Mouse (Mus musculus) hindbrain, embryonic 15.5 days (tissue): Measurements from ENCODE around the gene Xrra1. TPM values are rescaled to one million over a fixed set of nuclear protein-coding genes. Genes with fewer than 3 reads are reported as not detected.
"Not testable (repeated sequence)": the region's sequence is repeated elsewhere in the genome, so short reads cannot be mapped to it uniquely, and the experiment has no call there.

Experiments
- ATAC-seq: fragments of 200-750 bp; cut with Nextera tagmentation; 2 replicates; pipeline ENCODE4 v1.8.0; 2017; ENCODE audit warnings: low read depth, moderate number of reproducible peaks, moderate TSS enrichment; ENCODE audit not compliant: low FRiP score
- H3K27ac ChIP-seq: fragments of 300-500 bp; sonication (generic); replicated peaks from 2 replicates; pipeline ENCODE4 v1.5.1; 2015; ENCODE audit warnings: mild to moderate bottlenecking, inconsistent platforms
- H3K27me3 ChIP-seq: fragments of 300-500 bp; sonication (generic); 2 replicates; pipeline ENCODE4 v1.6.1; 2015; ENCODE audit warnings: control low read depth, inconsistent platforms
- H3K36me3 ChIP-seq: fragments of 300-500 bp; sonication (generic); 2 replicates; pipeline ENCODE4 v1.6.1; 2015; ENCODE audit warnings: control low read depth, inconsistent platforms
- H3K4me1 ChIP-seq: fragments of 300-500 bp; sonication (generic); replicated peaks from 2 replicates; pipeline ENCODE4 v1.6.1; 2015; ENCODE audit warnings: control low read depth, inconsistent platforms
- H3K4me2 ChIP-seq: fragments of 300-500 bp; sonication (generic); 2 replicates; pipeline ENCODE4 v1.6.1; 2015; ENCODE audit warnings: moderate library complexity, mild to moderate bottlenecking, inconsistent platforms
- H3K4me3 ChIP-seq: fragments of 300-500 bp; sonication (generic); 2 replicates; pipeline ENCODE4 v1.5.1; 2015; ENCODE audit warnings: mild to moderate bottlenecking, inconsistent platforms
- H3K9ac ChIP-seq: fragments of 300-500 bp; sonication (generic); 2 replicates; pipeline ENCODE4 v1.6.1; 2015; ENCODE audit warnings: inconsistent platforms
- H3K9me3 ChIP-seq: fragments of 300-500 bp; sonication (generic); 2 replicates; pipeline ENCODE4 v1.6.1; 2016; ENCODE audit warnings: control low read depth, inconsistent platforms
- WGBS: fragments of 180-500 bp; shearing (Covaris S2); methylation state at CpG from one replicate; pipeline ENCODE4 v1.1.7; 2015; 5-methylcytosine and 5-hydroxymethylcytosine counted together
- polyA plus RNA-seq: library from polyadenylated mRNA; unstranded; fragments of >200 nt; fragmentation: Nextera tagmentation; extraction: Ambion mirVana; gene quantifications from 2 replicates; pipeline ENCODE4 v1.2.1, GENCODE M21; 2015

Xrra1 gene
- 0.80 and 1.1 TPM in 2 replicates for polyA plus RNA-seq

DNA sequence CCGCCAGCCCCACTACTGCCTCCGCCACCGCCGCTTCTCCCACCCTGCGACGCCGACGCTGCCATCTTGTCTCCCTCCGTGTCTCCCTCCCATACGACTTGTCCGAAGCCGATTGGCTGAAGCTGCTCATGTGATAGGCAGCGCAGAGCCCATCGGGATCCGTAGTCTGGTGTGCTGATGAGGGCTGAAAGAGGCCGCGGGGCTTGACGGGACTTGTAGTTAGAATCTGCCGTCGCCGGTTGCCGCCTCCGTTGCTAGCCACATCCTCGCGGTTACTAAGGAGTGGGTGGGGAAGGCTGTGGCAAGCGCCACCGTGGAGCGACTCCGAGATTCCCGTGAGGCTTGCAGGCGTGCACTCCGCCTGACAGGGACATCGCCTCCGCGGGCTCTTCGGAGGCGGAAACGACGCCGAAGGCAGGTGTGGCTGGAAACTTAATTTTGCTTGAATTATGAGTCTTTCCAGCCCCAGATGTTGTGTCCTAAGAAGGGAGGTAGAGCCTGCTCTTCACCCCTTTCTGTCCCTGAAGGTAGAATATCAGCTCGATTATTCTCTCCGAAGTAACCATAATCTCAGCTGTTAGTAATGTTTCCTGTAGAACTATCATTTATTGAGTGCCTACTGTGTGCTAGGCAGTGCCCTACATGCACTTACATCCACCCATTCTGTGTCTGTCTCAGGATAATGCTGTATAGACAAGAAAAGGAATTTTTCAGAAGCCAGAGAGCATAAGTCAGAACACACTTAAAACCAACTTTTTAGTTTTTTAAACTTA is at the start of gene Xrra1:
Gene Xrra1 (plus strand): TSS at position 304 of the 773 bp plus-strand sequence.
- Histone ChIP-seq H3K4me1 (peaks cover 15% of the 10 kb centered on the region), H3K27me3 (no peaks in the 10 kb centered on the region), H3K4me2 (peak within 1 kb of the TSS; percentile 84), H3K9ac (peak within 1 kb of the TSS; percentile 88), H3K9me3 (no peaks in the 10 kb centered on the region), H3K36me3 (0 out of 2 replicates have a peak, but pooled peaks cover 3% of the 10 kb centered on the region), H3K27ac (peak within 1 kb of the TSS; percentile 91), H3K4me3 (peak within 1 kb of the TSS; percentile 74)
- peak; percentile 99 for ATAC-seq
- under 1% methylated on average over 42 of the region's 42 CpGs for WGBS

DNA sequence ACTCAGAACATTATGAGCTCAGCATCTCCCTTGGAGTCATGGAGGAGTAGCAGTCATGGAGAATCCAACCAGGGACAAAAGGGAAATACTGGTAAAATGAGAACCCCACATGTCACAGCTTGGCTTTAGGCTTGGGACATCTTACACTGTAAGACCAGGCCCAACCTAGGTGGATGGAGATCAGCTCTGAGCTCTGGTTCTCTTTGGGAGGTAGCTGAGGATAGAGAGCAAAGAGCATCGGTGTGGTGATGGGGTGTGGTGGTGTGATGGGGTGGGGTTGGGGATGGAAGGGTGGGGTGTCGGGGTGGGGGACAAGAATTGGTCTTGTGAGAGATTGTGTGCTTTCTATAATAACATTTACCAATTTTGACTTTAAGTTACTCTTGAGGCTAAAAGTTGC is 48.1 kb upstream of the Xrra1 start:
- ATAC-seq, result no peak

DNA sequence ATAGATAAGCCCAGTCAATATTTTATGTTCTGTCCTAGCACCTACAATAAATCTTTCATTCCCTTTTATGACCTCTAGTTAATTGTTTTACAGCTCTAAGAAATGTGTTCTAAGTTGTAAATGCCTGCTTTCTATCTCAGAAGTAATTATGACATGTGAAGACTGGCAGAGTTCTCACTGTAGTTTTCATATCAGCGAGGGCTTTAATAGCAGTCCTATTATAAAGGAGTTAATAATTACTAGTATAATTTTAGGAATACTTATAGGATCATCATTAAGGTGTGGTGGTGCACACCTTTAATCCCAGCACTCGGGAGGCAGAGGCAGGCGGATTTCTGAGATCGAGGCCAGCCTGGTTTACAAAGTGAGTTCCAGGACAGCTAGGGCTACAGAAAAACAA is 47.3 kb upstream of the Xrra1 start:
- H3K4me1 ChIP-seq, result no peaks in the 10 kb centered on the region
- no peak overlapping the region for H3K9ac ChIP-seq
- H3K4me3 ChIP-seq, result no peak overlapping the region
- no peak overlapping the region for H3K27ac ChIP-seq
- peaks cover 4% of the 10 kb centered on the region; the same call in 1 of the 2 replicates for H3K36me3 ChIP-seq
- ATAC-seq, result no peak
- H3K9me3 ChIP-seq, result no peaks in the 10 kb centered on the region
- 97% methylated on average over 4 of the region's 4 CpGs for WGBS
- H3K27me3 ChIP-seq, result no peaks in the 10 kb centered on the region
- no peak overlapping the region for H3K4me2 ChIP-seq

More for the DNA sequence above, 48.1 kb upstream of the Xrra1 start:
- Histone ChIP-seq H3K9ac (no peak overlapping the region), H3K27ac (no peak overlapping the region), H3K36me3 (peaks cover 4% of the 10 kb centered on the region; the same call in 1 of the 2 replicates), H3K27me3 (no peaks in the 10 kb centered on the region), H3K4me1 (no peaks in the 10 kb centered on the region), H3K4me3 (no peak overlapping the region), H3K4me2 (no peak overlapping the region), H3K9me3 (no peaks in the 10 kb centered on the region)
- 91% methylated on average over 2 of the region's 2 CpGs for WGBS

DNA sequence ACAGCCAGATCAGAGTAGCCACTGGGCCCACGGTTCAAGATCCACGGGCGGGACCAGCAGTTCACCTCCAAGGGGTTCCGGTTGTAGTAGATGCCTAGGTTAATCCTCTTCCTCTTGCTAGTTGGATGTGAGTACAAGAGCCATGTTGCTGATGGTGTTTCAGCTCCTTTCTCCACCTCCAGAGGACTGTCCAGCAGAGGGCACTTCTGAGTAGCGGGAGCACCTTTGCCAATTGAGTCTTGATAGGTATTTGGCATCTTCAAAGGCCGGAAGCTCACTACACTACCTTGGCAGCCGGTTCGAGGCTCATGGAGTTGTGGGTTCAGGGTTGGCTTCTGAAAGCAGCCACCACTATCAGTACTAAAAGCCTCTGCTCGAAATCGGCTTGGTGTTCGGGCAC is 45.5 kb upstream of the Xrra1 start:
- peaks cover 4% of the 10 kb centered on the region; the same call in 1 of the 2 replicates for H3K36me3 ChIP-seq
- no peaks in the 10 kb centered on the region for H3K9me3 ChIP-seq
- H3K4me2 ChIP-seq, result no peak overlapping the region
- H3K27me3 ChIP-seq, result no peaks in the 10 kb centered on the region
- H3K27ac ChIP-seq, result no peak overlapping the region
- ATAC-seq, result no peak
- H3K9ac ChIP-seq, result no peak overlapping the region
- H3K4me1 ChIP-seq, result no peaks in the 10 kb centered on the region
- H3K4me3 ChIP-seq, result no peak overlapping the region
- WGBS, result 88% methylated on average over 11 of the region's 11 CpGs

DNA sequence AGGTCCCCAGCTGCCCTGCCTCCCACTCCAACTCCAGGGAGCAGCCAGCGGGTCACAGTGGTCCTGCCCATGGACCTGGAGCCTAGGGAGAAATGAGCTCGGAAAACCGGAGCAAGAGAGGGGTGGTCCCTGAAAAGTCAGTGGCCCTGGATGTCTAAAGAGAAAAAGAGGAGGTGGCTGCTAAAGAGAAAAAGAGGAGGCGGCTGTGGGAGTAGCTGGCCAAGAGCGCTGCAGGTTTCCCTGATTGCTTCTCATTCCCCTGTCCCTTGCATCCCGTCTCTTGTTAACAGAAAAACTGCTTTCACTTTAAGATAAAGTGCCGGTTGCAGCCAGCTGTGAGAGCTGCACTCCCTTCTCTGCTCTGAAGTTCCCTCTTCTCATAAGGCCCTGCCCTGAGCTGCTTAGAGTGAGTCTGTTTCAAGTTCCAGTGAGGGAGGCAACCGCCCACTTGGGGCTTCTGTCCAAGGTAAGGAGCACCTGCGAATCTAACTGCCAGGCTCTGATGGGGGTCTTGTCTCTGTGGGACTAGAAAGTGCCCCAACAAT is 40.7 kb upstream of the Xrra1 start:
- not testable (repeated sequence) for H3K36me3 ChIP-seq, H3K4me2 ChIP-seq, H3K4me1 ChIP-seq, H3K27ac ChIP-seq, ATAC-seq, H3K27me3 ChIP-seq, H3K9ac ChIP-seq, H3K9me3 ChIP-seq, H3K4me3 ChIP-seq
- WGBS, result 25% methylated on average over 9 of the region's 9 CpGs

DNA sequence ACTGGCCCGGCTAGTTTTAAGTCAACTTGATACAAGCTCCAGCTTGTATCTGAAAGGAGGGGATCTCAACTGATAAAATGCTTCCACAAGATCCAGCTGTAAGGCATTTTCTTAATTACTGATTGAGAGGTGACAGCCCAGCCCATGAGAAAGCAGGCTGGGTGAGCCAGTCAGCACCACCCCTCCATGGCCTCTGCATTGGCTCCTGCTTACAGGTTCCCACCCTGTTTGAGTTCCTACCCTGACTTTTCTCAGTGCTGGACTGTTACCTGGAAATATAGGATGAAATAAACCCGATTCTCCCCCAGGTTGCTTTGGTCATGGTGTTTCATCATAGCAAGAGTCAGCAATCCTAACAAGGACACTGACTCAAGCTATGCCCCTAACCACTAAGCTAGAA is 37.0 kb upstream of the Xrra1 start:
- Histone ChIP-seq H3K27ac (no peak overlapping the region), H3K9me3 (no peaks in the 10 kb centered on the region), H3K36me3 (no peaks in the 10 kb centered on the region), H3K9ac (no peak overlapping the region), H3K4me3 (no peak overlapping the region), H3K4me2 (no peak overlapping the region), H3K4me1 (no peaks in the 10 kb centered on the region), H3K27me3 (no peaks in the 10 kb centered on the region)
- WGBS, result 97% methylated on average over 2 of the region's 2 CpGs
- no peak for ATAC-seq

DNA sequence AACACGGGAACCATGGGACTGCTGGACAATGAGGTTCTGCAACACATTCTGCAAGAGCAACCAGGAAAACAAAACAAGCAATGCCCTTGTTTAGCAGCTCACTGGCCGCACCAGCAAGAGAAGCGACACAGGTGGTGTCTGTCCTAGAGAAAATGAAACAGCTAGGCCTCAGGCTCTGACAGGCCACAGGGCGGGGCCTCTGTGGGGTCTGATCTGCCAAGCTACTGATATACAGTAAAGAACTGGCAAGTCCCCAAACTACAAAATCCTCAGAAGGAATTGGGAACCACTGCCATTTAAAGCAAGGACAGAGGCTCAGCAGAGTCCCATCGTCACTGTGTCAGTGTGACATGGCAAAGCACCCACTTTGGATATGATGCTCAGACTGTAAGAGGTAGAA is 36.5 kb upstream of the Xrra1 start:
- Histone ChIP-seq H3K4me1 (no peaks in the 10 kb centered on the region; the same call in 1 of the 2 replicates), H3K9ac (no peak overlapping the region), H3K27me3 (no peaks in the 10 kb centered on the region), H3K4me2 (no peak overlapping the region), H3K4me3 (no peak overlapping the region), H3K36me3 (no peaks in the 10 kb centered on the region), H3K9me3 (no peaks in the 10 kb centered on the region), H3K27ac (no peak overlapping the region)
- ATAC-seq, result no peak
- WGBS, result 89% methylated on average over 5 of the region's 5 CpGs

DNA sequence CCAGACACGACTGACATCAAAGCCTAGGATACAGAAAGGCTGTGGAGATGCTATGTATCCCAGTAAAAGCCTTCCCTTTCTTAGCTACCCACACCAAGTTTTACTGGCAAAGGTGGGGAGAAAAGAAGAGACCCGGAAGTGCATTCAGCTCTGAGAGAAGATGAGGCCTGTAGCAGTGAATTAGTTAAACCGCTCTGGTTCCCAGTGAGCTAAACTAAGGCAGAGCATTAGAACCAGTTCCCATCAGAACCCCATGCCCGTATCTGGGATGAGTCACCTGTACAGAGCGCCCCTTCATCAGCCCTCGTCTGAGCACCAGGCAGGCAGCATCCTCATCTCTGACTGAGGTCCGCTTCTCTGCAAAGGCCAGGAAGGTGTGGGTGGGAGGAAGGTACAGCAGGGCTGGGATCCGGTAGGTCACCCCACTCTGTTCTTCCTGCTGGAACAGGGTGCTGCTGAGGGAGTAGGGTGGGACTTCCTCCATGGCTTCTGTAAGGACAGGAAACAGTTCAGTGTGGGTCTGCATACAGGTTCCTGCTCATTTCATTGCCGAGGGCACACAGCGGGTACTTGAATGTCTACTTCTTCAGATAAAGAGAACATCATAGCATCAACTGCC is 35.8 kb upstream of the Xrra1 start:
- H3K27ac ChIP-seq, result no peak overlapping the region
- WGBS, result 86% methylated on average over 10 of the region's 10 CpGs
- ATAC-seq, result no peak
- no peaks in the 10 kb centered on the region for H3K27me3 ChIP-seq
- H3K9ac ChIP-seq, result no peak overlapping the region
- no peak overlapping the region for H3K4me3 ChIP-seq
- H3K4me1 ChIP-seq, result no peaks in the 10 kb centered on the region; the same call in 1 of the 2 replicates
- no peaks in the 10 kb centered on the region for H3K36me3 ChIP-seq
- no peak overlapping the region for H3K4me2 ChIP-seq
- H3K9me3 ChIP-seq, result no peaks in the 10 kb centered on the region

DNA sequence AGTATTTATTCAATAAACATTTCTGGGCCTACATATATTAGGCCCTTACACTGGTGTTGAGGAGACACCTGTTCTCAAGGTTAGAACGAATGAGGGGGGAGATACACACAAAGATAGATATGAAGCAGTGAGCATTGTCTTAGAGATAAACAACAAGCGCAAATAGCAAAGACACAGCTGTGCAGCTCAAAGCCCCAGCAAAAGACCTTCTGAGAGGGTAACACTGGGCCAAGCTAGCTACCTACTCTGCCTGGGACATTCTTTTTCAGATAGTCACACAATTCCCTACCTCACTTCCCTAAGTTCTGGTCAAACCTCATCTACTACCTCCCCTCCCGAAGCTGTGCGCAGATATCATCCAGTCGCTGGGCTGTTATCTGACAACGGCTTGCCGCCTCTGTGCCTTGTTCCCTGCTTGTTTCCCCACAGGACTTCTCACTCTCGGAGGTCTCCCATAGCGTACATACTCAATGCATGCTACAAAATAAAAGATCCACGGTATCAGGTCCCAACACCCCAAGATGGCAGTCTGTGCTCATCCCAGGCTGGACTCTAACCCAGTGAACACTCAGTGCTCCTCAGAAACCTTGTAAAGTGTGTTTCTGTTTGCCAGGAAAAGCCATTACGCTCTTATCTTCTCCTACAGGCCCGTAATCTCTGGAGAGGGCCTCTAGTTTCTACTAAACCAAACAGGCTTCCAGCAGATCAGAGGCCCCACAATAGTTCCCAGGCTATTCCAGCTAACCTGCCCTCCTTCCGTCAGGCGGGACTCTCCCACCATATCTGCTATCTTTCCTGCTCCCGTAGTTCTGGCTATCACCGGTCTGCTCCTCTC is 34.0 kb upstream of the Xrra1 start:
- Histone ChIP-seq H3K9ac (no peak overlapping the region), H3K4me2 (no peak overlapping the region), H3K4me1 (no peaks in the 10 kb centered on the region; the same call in 1 of the 2 replicates), H3K9me3 (no peaks in the 10 kb centered on the region), H3K36me3 (no peaks in the 10 kb centered on the region), H3K4me3 (no peak overlapping the region), H3K27me3 (no peaks in the 10 kb centered on the region), H3K27ac (no peak overlapping the region)
- 87% methylated on average over 16 of the region's 16 CpGs for WGBS
- ATAC-seq, result no peak

DNA sequence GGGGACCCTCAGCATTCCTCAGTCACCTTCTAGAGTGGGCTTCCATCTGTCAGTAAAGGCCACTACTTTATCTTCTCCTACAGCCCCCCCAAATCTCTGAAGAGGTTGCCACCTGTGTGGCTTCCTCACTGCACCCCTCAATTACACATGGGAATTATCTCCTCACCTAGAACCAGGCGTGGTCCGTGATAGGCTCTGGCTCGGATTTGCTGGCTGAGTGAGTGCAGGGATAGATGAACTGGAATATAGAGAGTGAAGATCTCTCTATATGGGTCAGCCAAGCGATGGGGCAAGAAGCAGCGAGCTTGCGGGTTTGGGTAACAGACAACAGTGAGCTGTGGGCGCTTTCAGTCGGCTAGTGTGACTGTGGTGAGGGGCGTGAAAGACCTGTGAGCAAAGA is 33.4 kb upstream of the Xrra1 start:
- 90% methylated on average over 9 of the region's 9 CpGs for WGBS
- Histone ChIP-seq H3K4me2 (no peak overlapping the region), H3K9ac (no peak overlapping the region), H3K36me3 (no peaks in the 10 kb centered on the region), H3K27me3 (no peaks in the 10 kb centered on the region), H3K4me1 (no peaks in the 10 kb centered on the region; the same call in 1 of the 2 replicates), H3K9me3 (no peaks in the 10 kb centered on the region), H3K4me3 (no peak overlapping the region), H3K27ac (no peak overlapping the region)
- ATAC-seq, result no peak

DNA sequence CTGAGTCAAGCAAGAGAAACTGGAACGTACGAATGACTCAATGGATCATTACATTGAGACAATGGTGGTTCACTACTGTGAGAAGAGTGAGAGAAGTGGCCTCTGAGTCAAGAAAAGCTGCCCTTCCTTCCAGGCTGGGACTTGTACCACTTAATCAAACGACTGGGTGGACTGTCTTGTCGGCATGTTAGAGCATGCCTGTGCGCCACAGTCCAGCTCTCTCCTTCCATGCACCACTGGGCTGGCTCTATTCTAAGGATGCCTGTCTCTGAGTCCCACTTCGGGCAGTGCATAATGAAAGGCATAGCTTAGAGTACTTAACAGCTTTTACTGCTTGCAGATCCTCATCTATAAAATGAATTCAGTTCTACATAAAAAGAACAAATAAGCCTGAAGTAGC is 32.8 kb upstream of the Xrra1 start:
- WGBS, result 62% methylated on average over 6 of the region's 6 CpGs

More for the DNA sequence above, 32.8 kb upstream of the Xrra1 start:
- no peak overlapping the region for H3K4me3 ChIP-seq
- H3K27ac ChIP-seq, result no peak overlapping the region
- H3K27me3 ChIP-seq, result no peaks in the 10 kb centered on the region
- no peaks in the 10 kb centered on the region for H3K36me3 ChIP-seq
- no peak overlapping the region for H3K9ac ChIP-seq
- H3K4me1 ChIP-seq, result no peaks in the 10 kb centered on the region; the same call in 1 of the 2 replicates
- no peaks in the 10 kb centered on the region for H3K9me3 ChIP-seq
- H3K4me2 ChIP-seq, result no peak overlapping the region
- ATAC-seq, result no peak
